Mouse (Mus musculus): ENCODE results near the gene Igf1r. TPM values are rescaled to one million over a fixed set of nuclear protein-coding genes. Genes with fewer than 3 reads are reported as not detected.

Gene Igf1r
- polyA plus RNA-seq (2014; fragmentation: Nextera tagmentation; extraction: Ambion mirVana): 9.2 and 10.2 TPM in 2 replicates

GRCm38 (mm10) chr7:67952777-67953700, at the start of gene Igf1r:
Gene Igf1r, plus strand, starts transcription at chr7:67952827.
- peak within 1 kb of the TSS; percentile 90 for H3K9ac ChIP-seq (ENCODE audit: low read depth, low read length)
- no peaks in the 10 kb centered on the region for H3K36me3 ChIP-seq (ENCODE audit: control insufficient read depth, insufficient read depth, low read length)
- H3K27ac ChIP-seq (ENCODE audit: low read depth, low read length): peak within 1 kb of the TSS; percentile 97
- peaks cover 33% of the 10 kb centered on the region for H3K4me1 ChIP-seq (replicated peaks; ENCODE audit: control insufficient read depth, insufficient read depth, low read length)
- no peaks in the 10 kb centered on the region for H3K9me3 ChIP-seq (ENCODE audit: control insufficient read depth, low read length)
- ATAC-seq (replicated peaks; ENCODE audit: low FRiP score) (no peak; the same call in 1 of the 2 replicates), DNase-seq (ENCODE audit: low spot score) (peak; percentile 70)
- under 1% methylated on average over 61 of the region's 62 CpGs for WGBS
- no peaks in the 10 kb centered on the region for H3K27me3 ChIP-seq (replicated peaks; ENCODE audit: control insufficient read depth, insufficient read depth, low read length)
- peak within 1 kb of the TSS; percentile 89 for H3K4me3 ChIP-seq (ENCODE audit: low read depth, low read length)
- peak within 1 kb of the TSS; percentile 95 for H3K4me2 ChIP-seq

DNA sequence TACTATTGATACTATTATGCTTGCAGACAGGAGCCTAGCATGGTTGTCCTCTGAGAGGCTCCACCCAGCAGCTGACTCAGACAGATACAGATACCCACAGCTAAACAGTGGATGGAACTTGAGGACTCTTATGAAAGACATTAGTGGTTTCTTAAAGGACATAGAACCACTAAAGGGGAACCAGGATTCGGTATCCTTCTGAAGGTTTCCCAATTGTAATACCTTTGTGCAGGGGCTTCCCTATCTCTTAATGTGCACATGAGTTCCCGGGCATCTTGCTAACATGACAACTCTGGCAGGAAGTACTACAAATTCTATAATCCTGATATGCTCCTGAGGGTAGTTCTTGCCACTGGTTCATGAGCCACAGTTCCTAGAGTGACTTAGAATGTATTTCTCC, 46.3 kb upstream of the Igf1r start:
- Histone ChIP-seq H3K9me3 (ENCODE audit: control insufficient read depth, low read length) (no peaks in the 10 kb centered on the region), H3K4me3 (ENCODE audit: low read depth, low read length) (no peak overlapping the region), H3K4me1 (replicated peaks; ENCODE audit: control insufficient read depth, insufficient read depth, low read length) (no peaks in the 10 kb centered on the region), H3K9ac (ENCODE audit: low read depth, low read length) (no peak overlapping the region), H3K27ac (ENCODE audit: low read depth, low read length) (no peak overlapping the region), H3K27me3 (replicated peaks; ENCODE audit: control insufficient read depth, insufficient read depth, low read length) (no peaks in the 10 kb centered on the region), H3K36me3 (ENCODE audit: control insufficient read depth, insufficient read depth, low read length) (no peaks in the 10 kb centered on the region), H3K4me2 (no peak overlapping the region)
- no peak for ATAC-seq (replicated peaks; ENCODE audit: low FRiP score)
- no peak for DNase-seq (ENCODE audit: low spot score)
- WGBS: 61% methylated on average over 2 of the region's 2 CpGs

DNA sequence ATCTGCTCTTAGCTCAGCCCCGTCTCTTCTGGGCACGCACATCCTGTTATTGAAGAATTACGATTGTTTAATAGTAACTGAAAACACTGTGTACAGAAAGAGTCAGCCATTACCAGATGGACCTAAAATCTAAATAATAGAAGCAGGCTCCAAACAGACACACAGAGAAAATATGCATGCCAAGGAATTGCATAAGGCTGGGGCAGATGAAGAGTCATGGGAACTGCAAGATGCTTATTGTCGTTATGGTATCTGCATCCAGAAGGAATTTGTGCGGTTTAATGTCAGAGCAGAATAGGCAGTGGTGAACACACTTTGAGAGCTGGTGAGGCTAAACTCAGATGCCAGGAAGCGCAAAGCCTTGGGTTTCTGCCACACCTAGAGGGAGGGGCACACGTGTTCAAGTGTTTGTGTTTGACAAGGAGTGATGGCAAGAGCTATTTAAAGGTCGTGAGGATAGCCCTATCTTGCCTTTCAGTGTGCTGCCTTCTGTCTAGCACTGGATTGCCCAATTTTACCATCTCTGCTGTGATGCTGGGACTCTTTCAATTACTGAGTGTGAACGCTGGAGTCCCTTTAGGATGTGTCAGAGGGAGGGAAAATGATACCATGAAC, 44.7 kb upstream of the Igf1r start:
- H3K27ac ChIP-seq (ENCODE audit: low read depth, low read length): no peak overlapping the region
- no peak for ATAC-seq (replicated peaks; ENCODE audit: low FRiP score)
- no peaks in the 10 kb centered on the region for H3K27me3 ChIP-seq (replicated peaks; ENCODE audit: control insufficient read depth, insufficient read depth, low read length)
- no peak overlapping the region for H3K4me3 ChIP-seq (ENCODE audit: low read depth, low read length)
- no peaks in the 10 kb centered on the region for H3K9me3 ChIP-seq (ENCODE audit: control insufficient read depth, low read length)
- WGBS: 73% methylated on average over 9 of the region's 9 CpGs
- no peak for DNase-seq (ENCODE audit: low spot score)
- no peaks in the 10 kb centered on the region for H3K4me1 ChIP-seq (replicated peaks; ENCODE audit: control insufficient read depth, insufficient read depth, low read length)
- H3K4me2 ChIP-seq: no peak overlapping the region
- H3K9ac ChIP-seq (ENCODE audit: low read depth, low read length): no peak overlapping the region
- H3K36me3 ChIP-seq (ENCODE audit: control insufficient read depth, insufficient read depth, low read length): no peaks in the 10 kb centered on the region

GRCm38 (mm10) chr7:67910528-67910927, 42.1 kb upstream of the Igf1r start:
- ATAC-seq (replicated peaks; ENCODE audit: low FRiP score) (no peak), DNase-seq (ENCODE audit: low spot score) (no peak)
- 54% methylated on average over 10 of the region's 10 CpGs for WGBS
- Histone ChIP-seq H3K9me3 (ENCODE audit: control insufficient read depth, low read length) (no peaks in the 10 kb centered on the region), H3K27me3 (replicated peaks; ENCODE audit: control insufficient read depth, insufficient read depth, low read length) (no peaks in the 10 kb centered on the region), H3K27ac (ENCODE audit: low read depth, low read length) (no peak overlapping the region), H3K36me3 (ENCODE audit: control insufficient read depth, insufficient read depth, low read length) (no peaks in the 10 kb centered on the region), H3K9ac (ENCODE audit: low read depth, low read length) (no peak overlapping the region), H3K4me3 (ENCODE audit: low read depth, low read length) (no peak overlapping the region), H3K4me1 (replicated peaks; ENCODE audit: control insufficient read depth, insufficient read depth, low read length) (no peaks in the 10 kb centered on the region), H3K4me2 (no peak overlapping the region)

DNA sequence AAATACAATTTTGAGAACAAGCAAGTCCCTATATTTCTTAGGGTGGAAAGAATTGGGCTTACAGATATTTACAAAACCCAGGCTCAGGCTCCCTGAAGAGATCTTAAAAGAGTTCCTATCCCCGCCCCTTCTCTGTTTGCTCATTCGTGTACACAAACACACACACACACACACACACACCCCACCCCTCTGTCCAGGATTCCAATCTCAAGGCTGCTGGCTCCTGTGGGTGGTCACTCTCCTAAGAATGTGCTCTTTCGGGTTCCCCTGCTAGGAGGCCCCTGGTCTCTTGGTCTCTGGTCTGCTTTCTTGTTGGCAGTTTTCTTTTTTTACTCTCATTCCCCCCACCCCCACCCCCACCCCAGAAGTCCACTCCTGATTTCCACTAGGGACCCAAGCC, 41.7 kb upstream of the Igf1r start:
- no peak overlapping the region for H3K4me3 ChIP-seq (ENCODE audit: low read depth, low read length)
- WGBS: 32% methylated on average over 3 of the region's 3 CpGs
- H3K4me1 ChIP-seq (replicated peaks; ENCODE audit: control insufficient read depth, insufficient read depth, low read length): no peaks in the 10 kb centered on the region
- H3K9ac ChIP-seq (ENCODE audit: low read depth, low read length): no peak overlapping the region
- H3K4me2 ChIP-seq: no peak overlapping the region
- H3K36me3 ChIP-seq (ENCODE audit: control insufficient read depth, insufficient read depth, low read length): no peaks in the 10 kb centered on the region
- no peaks in the 10 kb centered on the region for H3K27me3 ChIP-seq (replicated peaks; ENCODE audit: control insufficient read depth, insufficient read depth, low read length)
- no peaks in the 10 kb centered on the region for H3K9me3 ChIP-seq (ENCODE audit: control insufficient read depth, low read length)
- no peak overlapping the region for H3K27ac ChIP-seq (ENCODE audit: low read depth, low read length)
- ATAC-seq (replicated peaks; ENCODE audit: low FRiP score) (no peak), DNase-seq (ENCODE audit: low spot score) (no peak)

DNA sequence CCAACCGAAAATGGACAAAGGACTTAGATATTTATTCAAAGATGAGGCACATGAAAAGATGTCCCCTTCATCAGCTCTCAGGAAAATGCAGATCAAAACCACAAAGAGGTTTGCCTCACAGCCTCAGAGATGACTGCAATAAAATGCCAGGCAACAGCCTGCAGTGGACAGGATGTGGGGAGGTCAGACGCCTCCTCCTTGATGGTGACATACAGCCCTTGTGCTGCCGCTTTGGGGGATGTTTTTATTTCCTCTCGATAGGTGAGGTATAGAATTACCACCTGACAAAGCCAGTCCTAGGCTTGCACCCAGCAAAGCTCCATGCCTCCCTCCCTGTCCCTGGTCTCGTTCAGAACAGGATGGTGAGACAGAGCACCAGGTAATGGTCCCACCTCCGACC, 40.8 kb upstream of the Igf1r start:
- H3K4me1 ChIP-seq (replicated peaks; ENCODE audit: control insufficient read depth, insufficient read depth, low read length): no peaks in the 10 kb centered on the region
- no peak overlapping the region for H3K4me2 ChIP-seq
- no peak overlapping the region for H3K27ac ChIP-seq (ENCODE audit: low read depth, low read length)
- H3K9me3 ChIP-seq (ENCODE audit: control insufficient read depth, low read length): no peaks in the 10 kb centered on the region
- DNase-seq (ENCODE audit: low spot score) (no peak), ATAC-seq (replicated peaks; ENCODE audit: low FRiP score) (no peak)
- H3K27me3 ChIP-seq (replicated peaks; ENCODE audit: control insufficient read depth, insufficient read depth, low read length): no peaks in the 10 kb centered on the region
- WGBS: 42% methylated on average over 6 of the region's 6 CpGs
- no peak overlapping the region for H3K9ac ChIP-seq (ENCODE audit: low read depth, low read length)
- H3K4me3 ChIP-seq (ENCODE audit: low read depth, low read length): no peak overlapping the region
- H3K36me3 ChIP-seq (ENCODE audit: control insufficient read depth, insufficient read depth, low read length): no peaks in the 10 kb centered on the region

DNA sequence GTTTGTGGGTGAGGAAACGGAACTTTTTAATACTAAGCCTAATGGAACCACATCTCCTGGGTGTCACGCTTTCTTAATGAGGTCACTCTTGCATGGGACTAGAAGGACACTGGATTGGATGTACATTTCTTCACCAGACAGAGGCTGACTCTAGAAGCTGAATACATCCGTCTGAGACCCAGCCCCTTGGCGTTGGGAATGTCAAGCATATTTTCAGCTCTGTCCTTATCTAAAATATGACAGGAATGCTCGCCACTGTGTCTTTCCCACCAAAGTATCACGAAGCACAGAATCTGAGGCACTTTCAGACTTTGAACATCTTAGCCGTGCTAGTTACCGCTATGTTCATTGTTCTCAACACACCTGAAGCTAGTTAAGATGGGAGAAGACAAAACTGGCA, 35.7 kb upstream of the Igf1r start:
- H3K9ac ChIP-seq (ENCODE audit: low read depth, low read length): no peak overlapping the region
- DNase-seq (ENCODE audit: low spot score) (no peak), ATAC-seq (replicated peaks; ENCODE audit: low FRiP score) (no peak)
- 54% methylated on average over 8 of the region's 8 CpGs for WGBS
- H3K9me3 ChIP-seq (ENCODE audit: control insufficient read depth, low read length): no peaks in the 10 kb centered on the region
- no peaks in the 10 kb centered on the region for H3K27me3 ChIP-seq (replicated peaks; ENCODE audit: control insufficient read depth, insufficient read depth, low read length)
- H3K27ac ChIP-seq (ENCODE audit: low read depth, low read length): no peak overlapping the region
- no peak overlapping the region for H3K4me2 ChIP-seq
- no peaks in the 10 kb centered on the region for H3K4me1 ChIP-seq (replicated peaks; ENCODE audit: control insufficient read depth, insufficient read depth, low read length)
- no peaks in the 10 kb centered on the region for H3K36me3 ChIP-seq (ENCODE audit: control insufficient read depth, insufficient read depth, low read length)
- H3K4me3 ChIP-seq (ENCODE audit: low read depth, low read length): no peak overlapping the region

GRCm38 (mm10) chr7:67917753-67918152, 34.9 kb upstream of the Igf1r start:
- H3K4me2 ChIP-seq: no peak overlapping the region
- H3K4me3 ChIP-seq (ENCODE audit: low read depth, low read length): no peak overlapping the region
- H3K9ac ChIP-seq (ENCODE audit: low read depth, low read length): no peak overlapping the region
- ATAC-seq (replicated peaks; ENCODE audit: low FRiP score): no peak
- H3K9me3 ChIP-seq (ENCODE audit: control insufficient read depth, low read length): no peaks in the 10 kb centered on the region
- H3K4me1 ChIP-seq (replicated peaks; ENCODE audit: control insufficient read depth, insufficient read depth, low read length): no peaks in the 10 kb centered on the region
- H3K36me3 ChIP-seq (ENCODE audit: control insufficient read depth, insufficient read depth, low read length): no peaks in the 10 kb centered on the region
- H3K27ac ChIP-seq (ENCODE audit: low read depth, low read length): no peak overlapping the region
- DNase-seq (ENCODE audit: low spot score): no peak
- no peaks in the 10 kb centered on the region for H3K27me3 ChIP-seq (replicated peaks; ENCODE audit: control insufficient read depth, insufficient read depth, low read length)
- WGBS: 92% methylated on average over 2 of the region's 2 CpGs

DNA sequence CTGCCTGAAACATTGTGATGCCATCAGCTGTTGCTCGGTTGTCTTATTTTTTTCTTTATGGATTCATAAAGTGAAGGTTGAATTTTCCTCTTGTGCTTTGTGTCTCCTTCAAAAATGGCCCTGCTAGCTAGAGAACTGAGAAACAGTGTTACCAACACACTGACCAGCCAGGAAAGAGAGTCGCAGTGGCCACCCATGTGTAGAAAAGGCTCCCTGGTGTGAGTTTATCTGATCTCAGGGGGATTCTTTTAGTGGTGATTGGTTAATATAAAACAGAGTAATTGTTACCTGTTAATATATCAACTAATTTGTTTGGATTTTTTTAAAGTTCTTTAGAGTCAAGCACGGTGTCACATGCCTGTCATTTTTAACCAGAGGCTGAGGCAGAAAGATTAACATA, 33.2 kb upstream of the Igf1r start:
- no peaks in the 10 kb centered on the region for H3K4me1 ChIP-seq (replicated peaks; ENCODE audit: control insufficient read depth, insufficient read depth, low read length)
- no peak overlapping the region for H3K4me3 ChIP-seq (ENCODE audit: low read depth, low read length)
- DNase-seq (ENCODE audit: low spot score): no peak
- no peak overlapping the region for H3K27ac ChIP-seq (ENCODE audit: low read depth, low read length)
- no peaks in the 10 kb centered on the region for H3K27me3 ChIP-seq (replicated peaks; ENCODE audit: control insufficient read depth, insufficient read depth, low read length)
- WGBS: 71% methylated on average over 3 of the region's 3 CpGs
- H3K9ac ChIP-seq (ENCODE audit: low read depth, low read length): no peak overlapping the region
- H3K4me2 ChIP-seq: no peak overlapping the region
- H3K36me3 ChIP-seq (ENCODE audit: control insufficient read depth, insufficient read depth, low read length): no peaks in the 10 kb centered on the region
- no peak for ATAC-seq (replicated peaks; ENCODE audit: low FRiP score)
- no peaks in the 10 kb centered on the region for H3K9me3 ChIP-seq (ENCODE audit: control insufficient read depth, low read length)

Measured in liver, embryonic 11.5 days (tissue).